Mouse (Mus musculus): ENCODE data around the gene Ndufs5. TPM values are rescaled to one million over a fixed set of nuclear protein-coding genes. Genes with fewer than 3 reads are reported as not detected.

Ndufs5 gene
- polyA plus RNA-seq, 1 experiment from 2014 or later: 304 TPM

GRCm38 (mm10) chr4:123664951-123665661 lies 52.9 kb downstream of the Ndufs5 start:
- WGBS: under 1% methylated on average over 57 of the region's 58 CpGs
- Histone ChIP-seq H3K9me3 (no peaks in the 10 kb centered on the region), H3K4me1 (replicated peaks) (peaks cover 26% of the 10 kb centered on the region), H3K4me2 (replicated peaks) (peak overlapping the region; percentile 89), H3K36me3 (no peaks in the 10 kb centered on the region), H3K9ac (peak overlapping the region; percentile 96), H3K27ac (peak overlapping the region; percentile 99), H3K27me3 (replicated peaks) (no peaks in the 10 kb centered on the region), H3K4me3 (replicated peaks) (peak overlapping the region; percentile 98)
- peak; percentile 33 for ATAC-seq

- under 1% methylated on average over 104 of the region's 125 CpGs for WGBS
- ATAC-seq: peak; percentile 90
- no peaks in the 10 kb centered on the region for H3K36me3 ChIP-seq
- peak overlapping the region; percentile 96 for H3K9ac ChIP-seq
- H3K4me2 ChIP-seq (replicated peaks): peak overlapping the region; percentile 89
- peaks cover 26% of the 10 kb centered on the region for H3K4me1 ChIP-seq (replicated peaks)
- no peaks in the 10 kb centered on the region for H3K27me3 ChIP-seq (replicated peaks)
- H3K9me3 ChIP-seq: no peaks in the 10 kb centered on the region
- peak overlapping the region; percentile 99 for H3K27ac ChIP-seq
- peak overlapping the region; percentile 98 for H3K4me3 ChIP-seq (replicated peaks)
These were observed 53.7 kb downstream of the Ndufs5 start for GRCm38 (mm10) chr4:123664021-123664950.

GRCm38 (mm10) chr4:123663688-123663965 lies 54.4 kb downstream of the Ndufs5 start:
- Histone ChIP-seq H3K4me1 (replicated peaks) (peaks cover 26% of the 10 kb centered on the region), H3K4me3 (replicated peaks) (peak overlapping the region; percentile 98), H3K36me3 (no peaks in the 10 kb centered on the region), H3K9ac (peak overlapping the region; percentile 96), H3K27ac (peak overlapping the region; percentile 99), H3K4me2 (replicated peaks) (peak overlapping the region; percentile 89), H3K9me3 (no peaks in the 10 kb centered on the region), H3K27me3 (replicated peaks) (no peaks in the 10 kb centered on the region)
- WGBS: under 1% methylated on average over 12 of the region's 12 CpGs
- peak; percentile 46 for ATAC-seq

- Histone ChIP-seq H3K36me3 (no peaks in the 10 kb centered on the region), H3K4me2 (replicated peaks) (peak overlapping the region; percentile 89), H3K27me3 (replicated peaks) (no peaks in the 10 kb centered on the region), H3K27ac (peak overlapping the region; percentile 99), H3K9ac (peak overlapping the region; percentile 96), H3K4me3 (replicated peaks) (peak overlapping the region; percentile 98), H3K9me3 (no peaks in the 10 kb centered on the region), H3K4me1 (replicated peaks) (peaks cover 26% of the 10 kb centered on the region)
- WGBS: 7% methylated on average over 15 of the region's 15 CpGs
- no peak for ATAC-seq
These were observed 54.9 kb downstream of the Ndufs5 start for GRCm38 (mm10) chr4:123662914-123663687.

Other genes with a start within 250 kb of the Ndufs5 start
- 28.0 and 28.9 TPM in 2 replicates for gene Macf1, start 33.8 kb downstream of the Ndufs5 start, polyA plus RNA-seq (2015; fragmentation: Nextera tagmentation; extraction: Ambion mirVana)
- 40.6 and 45.4 TPM in 2 replicates for gene Akirin1, start 32.1 kb upstream of the Ndufs5 start, polyA plus RNA-seq (2015; fragmentation: Nextera tagmentation; extraction: Ambion mirVana)
- gene Rhbdl2, start 69.7 kb upstream of the Ndufs5 start, polyA plus RNA-seq (2015; fragmentation: Nextera tagmentation; extraction: Ambion mirVana): 2.9 TPM in 2 replicates
- not detected in 2 replicates for gene 4933427I04Rik, start 141.5 kb upstream of the Ndufs5 start, polyA plus RNA-seq (2015; fragmentation: Nextera tagmentation; extraction: Ambion mirVana)
- 101 and 110 TPM in 2 replicates for gene Mycbp, start 186.6 kb upstream of the Ndufs5 start, polyA plus RNA-seq (2015; fragmentation: Nextera tagmentation; extraction: Ambion mirVana)
- 56.3 and 57.4 TPM in 2 replicates for gene Rragc, start 199.2 kb upstream of the Ndufs5 start, polyA plus RNA-seq (2015; fragmentation: Nextera tagmentation; extraction: Ambion mirVana)
- not detected in 2 replicates for gene 4930535I16Rik, start 199.8 kb upstream of the Ndufs5 start, polyA plus RNA-seq (2015; fragmentation: Nextera tagmentation; extraction: Ambion mirVana)